Mouse (Mus musculus) G1E (cell line): Measurements from ENCODE around the gene Zfp691.

Source experiments
- CTCF ChIP-seq: IDR thresholded peaks from 2 replicates; pipeline ENCODE4 v1.5.1; 2012; ENCODE audit warnings: low read depth, low read length, inconsistent platforms, mixed read lengths
- POLR2AphosphoS5 ChIP-seq: IDR thresholded peaks from 2 replicates; pipeline ENCODE4 v1.6.1; 2012; ENCODE audit warnings: low read depth, low read length, inconsistent platforms; ENCODE audit not compliant: insufficient replicate concordance

DNA sequence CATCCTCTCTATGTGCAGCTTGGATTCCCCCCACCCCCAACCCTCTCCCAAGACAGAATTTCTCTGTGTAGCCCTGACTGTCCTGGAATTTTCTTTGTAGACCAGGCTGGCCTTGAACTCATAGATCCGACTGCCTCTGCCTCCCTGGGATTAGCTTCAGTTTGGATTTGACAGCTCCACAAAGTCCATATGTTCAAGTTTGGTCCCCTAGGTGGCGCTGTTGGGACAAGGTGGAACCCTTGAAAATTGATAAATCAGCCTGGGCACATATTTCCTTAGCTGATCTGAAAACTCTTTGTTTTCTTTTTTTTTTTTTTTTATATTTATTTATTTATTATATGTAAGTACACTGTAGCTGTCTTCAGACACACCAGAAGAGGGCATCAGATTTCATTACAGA lies 16.8 kb downstream of the Zfp691 start:
- TF ChIP-seq CTCF (0 out of 2 replicates have a peak, but pooled peaks have one; percentile 32), POLR2AphosphoS5 (no peak)
